Mouse (Mus musculus) stomach, embryonic 16.5 days (tissue): ENCODE results near the gene Klhl18. TPM values are rescaled to one million over a fixed set of nuclear protein-coding genes. Genes with fewer than 3 reads are reported as not detected.

Experiments
- ATAC-seq: fragments of 200-750 bp; cut with Nextera tagmentation; 2 replicates; pipeline ENCODE4 v1.8.0; 2017; ENCODE audit warnings: moderate number of reproducible peaks, moderate TSS enrichment; ENCODE audit not compliant: insufficient read depth, low FRiP score
- H3K27ac ChIP-seq: fragments of 300-500 bp; sonication (generic); 2 replicates; pipeline ENCODE4 v1.5.1; 2014; ENCODE audit warnings: low read length
- H3K27me3 ChIP-seq: fragments of 300-500 bp; sonication (generic); 2 replicates; pipeline ENCODE4 v1.6.1; 2014; ENCODE audit warnings: low read length, control low read depth, mixed read lengths; ENCODE audit not compliant: control insufficient read depth, insufficient read depth
- H3K36me3 ChIP-seq: fragments of 300-500 bp; sonication (generic); 2 replicates; pipeline ENCODE4 v1.6.1; 2014; ENCODE audit warnings: low read length; ENCODE audit not compliant: control insufficient read depth, insufficient read depth
- H3K4me1 ChIP-seq: fragments of 300-500 bp; sonication (generic); 2 replicates; pipeline ENCODE4 v1.6.1; 2014; ENCODE audit warnings: low read length, control low read depth, mixed read lengths; ENCODE audit not compliant: control insufficient read depth, insufficient read depth
- H3K4me2 ChIP-seq: fragments of 300-500 bp; sonication (generic); 2 replicates; pipeline ENCODE4 v1.6.1; 2014; ENCODE audit warnings: low read depth, low read length, mixed read lengths
- H3K4me3 ChIP-seq: fragments of 300-500 bp; sonication (generic); replicated peaks from 2 replicates; pipeline ENCODE4 v1.5.1; 2014; ENCODE audit warnings: mild to moderate bottlenecking, low read length
- H3K9ac ChIP-seq: fragments of 300-500 bp; sonication (generic); 2 replicates; pipeline ENCODE4 v1.6.1; 2014; ENCODE audit warnings: low read length
- H3K9me3 ChIP-seq: fragments of 300-500 bp; sonication (generic); replicated peaks from 2 replicates; pipeline ENCODE4 v1.6.1; 2016; ENCODE audit warnings: low read length, control low read depth; ENCODE audit not compliant: control insufficient read depth
- WGBS: fragments of 180-500 bp; shearing (Covaris S2); extraction: QIAGEN DNeasy Blood & Tissue Kit; methylation state at CpG from one replicate; pipeline ENCODE4 v1.1.7; 2014; 5-methylcytosine and 5-hydroxymethylcytosine counted together
- polyA plus RNA-seq: library from polyadenylated mRNA; unstranded; fragments of >200 nt; fragmentation: Nextera tagmentation; extraction: Ambion mirVana; gene quantifications from 2 replicates; pipeline ENCODE4 v1.2.1, GENCODE M21; 2015

Klhl18 gene
- polyA plus RNA-seq, 1 experiment from 2014 or later = 10.2 TPM

- Histone ChIP-seq H3K36me3 (no peaks in the 10 kb centered on the region), H3K9me3 (no peaks in the 10 kb centered on the region), H3K4me1 (no peaks in the 10 kb centered on the region), H3K27ac (no peak overlapping the region), H3K4me2 (no peak overlapping the region), H3K4me3 (no peak overlapping the region), H3K9ac (no peak overlapping the region), H3K27me3 (no peaks in the 10 kb centered on the region)
- ATAC-seq = no peak
- WGBS = 93% methylated on average over 11 of the region's 11 CpGs
Measured at GRCm38 (mm10) chr9:110436041-110436440, 40.5 kb downstream of the Klhl18 start.

GRCm38 (mm10) chr9:110433045-110433444 lies 43.4 kb downstream of the Klhl18 start:
- Histone ChIP-seq H3K9ac (no peak overlapping the region), H3K9me3 (no peaks in the 10 kb centered on the region), H3K27me3 (no peaks in the 10 kb centered on the region), H3K36me3 (peaks cover 6% of the 10 kb centered on the region; the same call in 1 of the 2 replicates), H3K4me2 (no peak overlapping the region), H3K4me3 (no peak overlapping the region), H3K4me1 (no peaks in the 10 kb centered on the region), H3K27ac (no peak overlapping the region)
- 93% methylated on average over 2 of the region's 2 CpGs for WGBS
- no peak for ATAC-seq

- H3K36me3 ChIP-seq = peaks cover 6% of the 10 kb centered on the region; the same call in 1 of the 2 replicates
- no peak overlapping the region for H3K4me3 ChIP-seq
- no peak for ATAC-seq
- H3K9me3 ChIP-seq = no peaks in the 10 kb centered on the region
- no peak overlapping the region for H3K9ac ChIP-seq
- H3K4me2 ChIP-seq = no peak overlapping the region
- H3K4me1 ChIP-seq = no peaks in the 10 kb centered on the region
- no peaks in the 10 kb centered on the region for H3K27me3 ChIP-seq
- H3K27ac ChIP-seq = no peak overlapping the region
- 81% methylated on average over 8 of the region's 8 CpGs for WGBS
Measured at GRCm38 (mm10) chr9:110431241-110431640, 45.3 kb downstream of the Klhl18 start.

- no peaks in the 10 kb centered on the region for H3K27me3 ChIP-seq
- H3K9ac ChIP-seq = no peak within 1 kb of the TSS
- no peak within 1 kb of the TSS for H3K4me3 ChIP-seq
- no peaks in the 10 kb centered on the region for H3K36me3 ChIP-seq
- H3K27ac ChIP-seq = no peak within 1 kb of the TSS
- no peaks in the 10 kb centered on the region for H3K4me1 ChIP-seq
- ATAC-seq = no peak
- WGBS = 82% methylated on average over 12 of the region's 12 CpGs
- no peak within 1 kb of the TSS for H3K4me2 ChIP-seq
- no peaks in the 10 kb centered on the region for H3K9me3 ChIP-seq
Measured at GRCm38 (mm10) chr9:110419511-110420112, 56.9 kb downstream of the Klhl18 start, which contains the start of gene Ngp. Gene Ngp, plus strand, starts transcription at chr9:110419747.

GRCm38 (mm10) chr9:110413785-110414184 lies 62.7 kb downstream of the Klhl18 start:
- H3K4me2 ChIP-seq = no peak overlapping the region
- 52% methylated on average over 9 of the region's 9 CpGs for WGBS

GRCm38 (mm10) chr9:110412926-110413325 lies 63.6 kb downstream of the Klhl18 start:
- H3K9ac ChIP-seq = peak overlapping the region; percentile 19; the same call in 1 of the 2 replicates
- H3K9me3 ChIP-seq = no peaks in the 10 kb centered on the region
- H3K27me3 ChIP-seq = no peaks in the 10 kb centered on the region
- H3K4me1 ChIP-seq = no peaks in the 10 kb centered on the region
- H3K4me2 ChIP-seq = no peak overlapping the region
- H3K27ac ChIP-seq = no peak overlapping the region
- ATAC-seq = no peak
- no peaks in the 10 kb centered on the region for H3K36me3 ChIP-seq
- no peak overlapping the region for H3K4me3 ChIP-seq
- 66% methylated on average over 7 of the region's 7 CpGs for WGBS

More at GRCm38 (mm10) chr9:110413785-110414184, 62.7 kb downstream of the Klhl18 start:
- H3K9ac ChIP-seq = no peak overlapping the region
- no peaks in the 10 kb centered on the region for H3K9me3 ChIP-seq
- no peak overlapping the region for H3K27ac ChIP-seq
- no peaks in the 10 kb centered on the region for H3K27me3 ChIP-seq
- H3K4me3 ChIP-seq = no peak overlapping the region
- H3K36me3 ChIP-seq = no peaks in the 10 kb centered on the region
- no peak for ATAC-seq
- H3K4me1 ChIP-seq = no peaks in the 10 kb centered on the region

GRCm38 (mm10) chr9:110410908-110411887 lies 65.3 kb downstream of the Klhl18 start:
- H3K4me2 ChIP-seq = no peak overlapping the region
- no peak overlapping the region for H3K4me3 ChIP-seq
- peaks cover 8% of the 10 kb centered on the region for H3K4me1 ChIP-seq
- no peaks in the 10 kb centered on the region for H3K9me3 ChIP-seq
- no peak overlapping the region for H3K27ac ChIP-seq
- H3K9ac ChIP-seq = no peak overlapping the region
- WGBS = 23% methylated on average over 6 of the region's 6 CpGs
- H3K36me3 ChIP-seq = no peaks in the 10 kb centered on the region
- H3K27me3 ChIP-seq = no peaks in the 10 kb centered on the region
- no peak for ATAC-seq

GRCm38 (mm10) chr9:110408099-110408773 lies 68.3 kb downstream of the Klhl18 start, which contains the start of gene Ptpn23:
Gene Ptpn23, minus strand, starts transcription at chr9:110408213.
- Histone ChIP-seq H3K9me3 (no peaks in the 10 kb centered on the region), H3K4me2 (peak within 1 kb of the TSS; percentile 98), H3K9ac (peak within 1 kb of the TSS; percentile 98), H3K4me3 (peak within 1 kb of the TSS; percentile 93), H3K27ac (peak within 1 kb of the TSS; percentile 89), H3K36me3 (no peaks in the 10 kb centered on the region), H3K4me1 (peaks cover 8% of the 10 kb centered on the region), H3K27me3 (no peaks in the 10 kb centered on the region)
- under 1% methylated on average over 39 of the region's 39 CpGs for WGBS
- ATAC-seq = peak; percentile 97
